Mouse (Mus musculus): Measurements from ENCODE around the gene Tctex1d2. TPM values are rescaled to one million over a fixed set of nuclear protein-coding genes. Genes with fewer than 3 reads are reported as not detected.

The Tctex1d2 gene
- polyA plus RNA-seq, 1 experiment, result 24.7 TPM

- no peak overlapping the region for H3K27ac ChIP-seq (ENCODE audit: insufficient read depth, low read length)
- H3K4me3 ChIP-seq (replicated peaks; ENCODE audit: insufficient read depth, low read depth, low read length), result no peak overlapping the region
- 56% methylated on average over 6 of the region's 6 CpGs for WGBS
- no peaks in the 10 kb centered on the region for H3K27me3 ChIP-seq (ENCODE audit: control insufficient read depth, insufficient read depth, low read length)
- H3K4me1 ChIP-seq (ENCODE audit: control insufficient read depth, insufficient read depth, low read length), result no peaks in the 10 kb centered on the region
- TF ChIP-seq POLR2A (IDR thresholded peaks at IDR 0.05; ENCODE audit: borderline replicate concordance, insufficient read depth, low read length), result no peak
- no peak for TF ChIP-seq CTCF (IDR thresholded peaks at IDR 0.05; ENCODE audit: borderline replicate concordance, insufficient read depth, low read depth, low read length)
- no peak for DNase-seq
Observed at GRCm38 (mm10) chr16:32477315-32477714, 57.8 kb downstream of the Tctex1d2 start.

Other genes with a start within 250 kb of the Tctex1d2 start
- gene Bex6, start 239.9 kb upstream of the Tctex1d2 start, polyA plus RNA-seq (2012; rRNA removed), result not detected in 2 replicates
- gene Fbxo45, start 172.5 kb upstream of the Tctex1d2 start, polyA plus RNA-seq (2012; rRNA removed), result 29.6 and 30.8 TPM in 2 replicates
- gene Wdr53, start 172.5 kb upstream of the Tctex1d2 start, polyA plus RNA-seq (2012; rRNA removed), result 10.8 and 11.1 TPM in 2 replicates
- 0.11 and 0.23 TPM in 2 replicates for gene Smco1, start 148.2 kb upstream of the Tctex1d2 start, polyA plus RNA-seq (2012; rRNA removed)
- 18.0 and 18.3 TPM in 2 replicates for gene Rnf168, start 142.2 kb upstream of the Tctex1d2 start, polyA plus RNA-seq (2012; rRNA removed)
- gene Ubxn7, start 87.4 kb upstream of the Tctex1d2 start, polyA plus RNA-seq (2012; rRNA removed), result 18.1 and 18.8 TPM in 2 replicates
- gene Tm4sf19, start 19.2 kb upstream of the Tctex1d2 start, polyA plus RNA-seq (2012; rRNA removed), result not detected in 2 replicates
- gene Pcyt1a, start 11.2 kb downstream of the Tctex1d2 start, polyA plus RNA-seq (2012; rRNA removed), result 33.4 and 35.4 TPM in 2 replicates
- 0.03 and 0.05 TPM in 2 replicates for gene Slc51a, start 68.2 kb downstream of the Tctex1d2 start, polyA plus RNA-seq (2012; rRNA removed)
- gene Zdhhc19, start 76.6 kb downstream of the Tctex1d2 start, polyA plus RNA-seq (2012; rRNA removed), result not detected in 2 replicates
- 76.7 and 82.5 TPM in 2 replicates for gene Tfrc, start 189.2 kb downstream of the Tctex1d2 start, polyA plus RNA-seq (2012; rRNA removed)
- gene Tnk2, start 224.2 kb downstream of the Tctex1d2 start, polyA plus RNA-seq (2012; rRNA removed), result 238 and 239 TPM in 2 replicates

Data from cerebellum, adult 2 months (tissue).